10 mouse cellular contexts compared by ENCODE assay signal in genomic region chr16:45582512-45582911, GRCm38 (mm10). TPM values are rescaled to one million over a fixed set of nuclear protein-coding genes. Genes with fewer than 3 reads are reported as not detected.
DNase-seq lines count a peak whose midpoint lies in the region; ATAC-seq and TF ChIP-seq lines count a peak whose summit lies in the region.
"Had no signal": no experiment of that assay in that cellular context is flagged by ENCODE, and none has a peak within 500 bp of the region (broad histone marks: within the 10 kb centered on the region; RNA-seq: fewer than 3 reads in every experiment).

No protein-coding gene starts in this region.

- no peaks in the 10 kb centered on the region for H3K9me3 ChIP-seq in heart, postnatal 0 days (replicated peaks; ENCODE audit: control insufficient read depth, low read length)
- no peaks in the 10 kb centered on the region for H3K9me3 ChIP-seq in heart, embryonic 10.5 days
- no peaks in the 10 kb centered on the region for H3K9me3 ChIP-seq in hindbrain, embryonic 10.5 days

- no peak overlapping the region for H3K9ac ChIP-seq in heart, postnatal 0 days (replicated peaks; ENCODE audit: low read depth, low read length)

- 36% methylated on average over 2 of the region's 2 CpGs for WGBS in heart, postnatal 0 days
- 29% methylated on average over 2 of the region's 2 CpGs for WGBS in heart, embryonic 10.5 days
- 39% methylated on average over 2 of the region's 2 CpGs for WGBS in thymus, adult 2 months
- WGBS in hindbrain, embryonic 10.5 days, result 30% methylated on average over 2 of the region's 2 CpGs

- no peak overlapping the region for H3K4me2 ChIP-seq in heart, postnatal 0 days (ENCODE audit: low read depth, low read length)

- H3K4me1 ChIP-seq in heart, postnatal 0 days (ENCODE audit: control insufficient read depth, insufficient read depth), result no peaks in the 10 kb centered on the region
- H3K4me1 ChIP-seq in heart, embryonic 10.5 days, result no peaks in the 10 kb centered on the region
- no peaks in the 10 kb centered on the region for H3K4me1 ChIP-seq in thymus, adult 2 months (replicated peaks; ENCODE audit: control insufficient read depth, insufficient read depth, low read length)
- H3K4me1 ChIP-seq in hindbrain, embryonic 10.5 days (replicated peaks), result no peaks in the 10 kb centered on the region

- TF ChIP-seq CTCF in heart, postnatal 0 days (IDR thresholded peaks at IDR 0.05; ENCODE audit: low read depth), result peak; percentile 43
- no peak for TF ChIP-seq CTCF in thymus, adult 2 months (IDR thresholded peaks at IDR 0.05; ENCODE audit: borderline replicate concordance, control insufficient read depth, extremely low read depth, insufficient read depth, low read length, poor library complexity)

- TF ChIP-seq POLR2A in thymus, adult 2 months (IDR thresholded peaks at IDR 0.05; ENCODE audit: control insufficient read depth, extremely low read depth, insufficient read depth, low read length, poor library complexity), result no peak

- H3K4me3 ChIP-seq in heart, postnatal 0 days (ENCODE audit: low read depth, low read length), result no peak overlapping the region
- H3K4me3 ChIP-seq in heart, embryonic 10.5 days, result no peak overlapping the region
- no peak overlapping the region for H3K4me3 ChIP-seq in thymus, adult 2 months (ENCODE audit: control insufficient read depth, insufficient read depth, low read length)
- no peak overlapping the region for H3K4me3 ChIP-seq in hindbrain, embryonic 10.5 days

- no peak for DNase-seq in heart, postnatal 0 days (ENCODE audit: low spot score)
- no peak for DNase-seq in heart, embryonic 10.5 days (ENCODE audit: low spot score)
- DNase-seq in 3T3-L1 (ENCODE audit: low read depth, low spot score) (peak; percentile 27), MEL-GATA-1-ER (ENCODE audit: extremely low read depth, low read depth) (peak; percentile 42)
- DNase-seq in kidney, postnatal 10 days, result peak; percentile 34
- DNase-seq in thymus, adult 2 months, result peak; percentile 43
- no peak for DNase-seq in hindbrain, embryonic 10.5 days (ENCODE audit: low spot score)
- no peak for DNase-seq in urinary bladder, postnatal 4 days (ENCODE audit: low spot score in 2 of 2)

- no peak for ATAC-seq in heart, postnatal 0 days (ENCODE audit: insufficient read depth, low read depth)

- no peak overlapping the region for H3K27ac ChIP-seq in heart, postnatal 0 days (ENCODE audit: low read depth)
- H3K27ac ChIP-seq in heart, embryonic 10.5 days, result no peak overlapping the region
- H3K27ac ChIP-seq in thymus, adult 2 months (ENCODE audit: control insufficient read depth, insufficient read depth, low read length), result no peak overlapping the region
- H3K27ac ChIP-seq in hindbrain, embryonic 10.5 days, result no peak overlapping the region

- no peaks in the 10 kb centered on the region for H3K27me3 ChIP-seq in heart, postnatal 0 days (ENCODE audit: control insufficient read depth, insufficient read depth, low read length)
- no peaks in the 10 kb centered on the region for H3K27me3 ChIP-seq in heart, embryonic 10.5 days (ENCODE audit: insufficient read depth, poor library complexity, severe bottlenecking)
- no peaks in the 10 kb centered on the region for H3K27me3 ChIP-seq in thymus, adult 2 months (ENCODE audit: control insufficient read depth, insufficient read depth, low read length)
- H3K27me3 ChIP-seq in hindbrain, embryonic 10.5 days (ENCODE audit: insufficient read depth, poor library complexity, severe bottlenecking), result no peaks in the 10 kb centered on the region

- no peaks in the 10 kb centered on the region for H3K36me3 ChIP-seq in heart, postnatal 0 days (replicated peaks; ENCODE audit: control insufficient read depth, insufficient read depth, low read length)
- no peaks in the 10 kb centered on the region for H3K36me3 ChIP-seq in heart, embryonic 10.5 days
- no peaks in the 10 kb centered on the region for H3K36me3 ChIP-seq in thymus, adult 2 months (ENCODE audit: control insufficient read depth, insufficient read depth, low read length)
- no peaks in the 10 kb centered on the region for H3K36me3 ChIP-seq in hindbrain, embryonic 10.5 days

- no peak for TF ChIP-seq EP300 in heart, postnatal 0 days (IDR thresholded peaks at IDR 0.05; ENCODE audit: low read depth)

RNA-seq across cellular contexts. Expression of gene Gcsam, which starts 27.7 kb away (rescaled TPM):
- total RNA-seq in heart, postnatal 0 days (2014; rRNA removed; ENCODE audit: low replicate concordance), result 2.9 TPM in 1 of 2 replicates, not detected in the other
- polyA plus RNA-seq in heart, postnatal 0 days (2015; fragmentation: Nextera tagmentation; extraction: Ambion mirVana), result 0.08 and 0.26 TPM in 2 replicates
- 0.28 TPM in 1 of 2 replicates, not detected in the other for polyA plus RNA-seq in heart, embryonic 10.5 days (2016; fragmentation: Nextera tagmentation; extraction: Ambion mirVana)
- polyA plus RNA-seq in thymus, adult 2 months (2012; rRNA removed), result 0.54 and 0.97 TPM in 2 replicates
- 0.08 TPM in 1 of 2 replicates, not detected in the other for polyA plus RNA-seq in hindbrain, embryonic 10.5 days (2016; fragmentation: Nextera tagmentation; extraction: Ambion mirVana)
- total RNA-seq: layer of hippocampus, adult 18-20 months had no signal

RNA-seq across cellular contexts. Expression of gene Slc9c1, which starts 47.4 kb away (rescaled TPM):
- total RNA-seq in heart, postnatal 0 days (2014; rRNA removed; ENCODE audit: low replicate concordance), result not detected in 2 replicates
- polyA plus RNA-seq in heart, postnatal 0 days (2015; fragmentation: Nextera tagmentation; extraction: Ambion mirVana), result not detected in 2 replicates
- polyA plus RNA-seq in heart, embryonic 10.5 days (2016; fragmentation: Nextera tagmentation; extraction: Ambion mirVana), result not detected in 2 replicates
- polyA plus RNA-seq in thymus, adult 2 months (2012; rRNA removed), result 0.03 TPM in 1 of 2 replicates, not detected in the other
- not detected in 2 replicates for polyA plus RNA-seq in hindbrain, embryonic 10.5 days (2016; fragmentation: Nextera tagmentation; extraction: Ambion mirVana)
- total RNA-seq: layer of hippocampus, adult 18-20 months had no signal
- polyA plus RNA-seq: neural tube, embryonic 11.5 days had no signal

RNA-seq across cellular contexts. Expression of gene Gm17783, which starts 50.7 kb away (rescaled TPM):
- not detected in 2 replicates for total RNA-seq in heart, postnatal 0 days (2014; rRNA removed; ENCODE audit: low replicate concordance)
- polyA plus RNA-seq in heart, postnatal 0 days (2015; fragmentation: Nextera tagmentation; extraction: Ambion mirVana), result not detected in 2 replicates
- not detected in 2 replicates for polyA plus RNA-seq in heart, embryonic 10.5 days (2016; fragmentation: Nextera tagmentation; extraction: Ambion mirVana)
- not detected in 2 replicates for polyA plus RNA-seq in thymus, adult 2 months (2012; rRNA removed)
- polyA plus RNA-seq in hindbrain, embryonic 10.5 days (2016; fragmentation: Nextera tagmentation; extraction: Ambion mirVana), result not detected in 2 replicates
- total RNA-seq: layer of hippocampus, adult 18-20 months had no signal
- polyA plus RNA-seq: neural tube, embryonic 11.5 days had no signal

Comparison
In these comparisons a context has a peak if more than half of its experiments do, and no peak if none do; other contexts are left out.
1. DNase-seq: peak in 3T3-L1 (single experiment), MEL-GATA-1-ER (single experiment), kidney, postnatal 10 days (single experiment) and thymus, adult 2 months (single experiment); none in heart, postnatal 0 days (single experiment), heart, embryonic 10.5 days (single experiment), hindbrain, embryonic 10.5 days (single experiment) and urinary bladder, postnatal 4 days (0 of 2).